Mouse (Mus musculus) intestine, embryonic 14.5 days (tissue): ENCODE measurements around the gene Nsa2. TPM values are rescaled to one million over a fixed set of nuclear protein-coding genes. Genes with fewer than 3 reads are reported as not detected.

Experiments
- polyA plus RNA-seq: library from polyadenylated mRNA; unstranded; fragments of >200 nt; fragmentation: Nextera tagmentation; extraction: Ambion mirVana; gene quantifications from 2 replicates; pipeline ENCODE4 v1.2.1, GENCODE M21; 2014

Nsa2 gene
- polyA plus RNA-seq, 1 experiment from 2014 or later: 80.4 TPM

Other genes starting within 250 kb of the Nsa2 start
- 0.44 and 0.45 TPM in 2 replicates for gene Gcnt4, start 213.2 kb downstream of the Nsa2 start, polyA plus RNA-seq
- not detected in 2 replicates for gene 1700029F12Rik, start 103.6 kb downstream of the Nsa2 start, polyA plus RNA-seq
- 5.5 and 7.0 TPM in 2 replicates for gene Fam169a, start 70.7 kb downstream of the Nsa2 start, polyA plus RNA-seq
- gene Gm6169, start 38.7 kb downstream of the Nsa2 start, polyA plus RNA-seq: 3.7 and 5.9 TPM in 2 replicates
- 31.3 and 36.9 TPM in 2 replicates for gene Gfm2, start within 50 bp of the Nsa2 start, polyA plus RNA-seq
- 52.4 and 56.7 TPM in 2 replicates for gene Hexb, start 60.4 kb upstream of the Nsa2 start, polyA plus RNA-seq
- gene Enc1, start 103.2 kb upstream of the Nsa2 start, polyA plus RNA-seq: 6.6 and 8.2 TPM in 2 replicates